Mouse (Mus musculus): ENCODE measurements around the gene Rilpl1.
"Not testable (repeated sequence)": the region's sequence is repeated elsewhere in the genome, so short reads cannot be mapped to it uniquely, and the experiment has no call there.

The Rilpl1 gene

DNA sequence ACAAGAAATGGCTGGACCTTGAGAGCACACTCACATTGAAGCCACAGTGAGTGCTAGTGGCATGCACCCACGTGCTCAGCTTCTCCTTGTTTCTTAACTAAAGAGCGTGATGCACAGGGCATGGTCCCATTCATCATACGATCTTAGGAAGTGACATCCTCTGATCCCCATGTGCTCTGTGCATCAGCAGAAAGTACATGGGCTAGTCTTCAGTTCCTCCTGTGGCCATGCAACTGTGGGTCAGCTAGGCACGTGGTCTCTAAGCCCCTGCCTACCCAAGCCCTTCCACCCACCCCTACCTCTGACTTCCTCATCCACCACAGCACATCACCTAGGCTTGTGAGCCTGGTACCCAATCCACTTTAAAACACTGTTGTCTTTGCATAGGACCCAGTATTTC is 38.6 kb downstream of the Rilpl1 start:
- DNase-seq (ENCODE audit: low spot score in 2 of 2): no peak

DNA sequence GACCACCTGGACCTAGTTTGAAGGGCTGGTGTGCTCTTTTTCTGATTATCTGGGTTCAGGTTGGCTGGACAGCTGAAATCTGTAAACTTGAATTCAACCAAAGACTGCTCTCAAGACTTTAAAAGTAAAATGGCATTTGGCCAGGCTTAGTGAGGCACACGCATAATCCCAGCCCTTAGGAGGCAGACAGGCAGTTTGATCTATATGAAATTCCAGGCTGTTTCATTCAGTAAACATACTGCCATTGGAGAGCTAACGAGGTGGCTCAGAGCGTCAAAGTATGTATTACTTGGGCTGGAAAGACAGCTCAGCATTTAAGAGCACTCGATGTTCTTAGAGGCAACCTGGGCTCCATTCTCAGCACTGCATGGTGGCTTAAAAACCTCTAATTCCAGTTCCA is 39.5 kb downstream of the Rilpl1 start:
- no peak for DNase-seq (ENCODE audit: low spot score in 2 of 2)

DNA sequence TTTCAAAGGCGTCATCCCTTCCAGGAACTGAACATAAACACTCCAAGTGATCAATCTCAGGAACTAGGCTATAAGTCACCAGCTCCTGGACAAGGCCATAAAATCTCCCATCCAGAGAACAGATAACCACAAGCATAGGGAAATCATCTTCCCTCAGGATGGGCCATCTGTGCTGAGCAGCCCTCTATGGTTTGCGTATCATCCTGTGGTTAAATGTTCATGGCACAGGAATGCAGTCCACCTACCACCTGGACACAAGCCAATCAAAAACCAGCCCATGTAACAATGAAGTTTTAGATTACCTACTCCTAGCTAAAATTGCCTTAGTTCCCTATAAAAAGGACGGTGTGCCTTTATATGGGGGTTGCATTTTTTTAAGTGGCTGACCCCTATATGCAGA is 42.3 kb downstream of the Rilpl1 start:
- no peak for DNase-seq (ENCODE audit: low spot score in 2 of 2)

DNA sequence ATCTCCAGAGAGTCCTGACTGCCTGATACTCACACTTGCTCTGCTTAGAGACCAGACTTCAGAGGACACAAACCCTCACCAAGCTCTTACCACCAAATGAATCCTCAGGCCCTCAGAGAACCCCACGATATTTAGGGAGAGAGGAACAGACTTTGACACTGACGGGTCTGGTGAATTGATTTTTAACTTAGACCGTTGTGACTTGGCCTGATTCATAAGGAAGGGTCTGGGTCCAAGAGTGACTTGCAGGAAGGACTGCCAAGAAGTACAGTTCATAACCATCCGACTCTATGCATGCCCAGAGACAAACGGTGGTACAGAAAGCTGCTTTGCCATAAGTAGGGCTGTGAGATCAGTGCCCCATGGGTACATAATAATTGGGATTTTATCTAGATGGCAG is 45.5 kb downstream of the Rilpl1 start:
- no peak for DNase-seq (ENCODE audit: low spot score in 2 of 2)

DNA sequence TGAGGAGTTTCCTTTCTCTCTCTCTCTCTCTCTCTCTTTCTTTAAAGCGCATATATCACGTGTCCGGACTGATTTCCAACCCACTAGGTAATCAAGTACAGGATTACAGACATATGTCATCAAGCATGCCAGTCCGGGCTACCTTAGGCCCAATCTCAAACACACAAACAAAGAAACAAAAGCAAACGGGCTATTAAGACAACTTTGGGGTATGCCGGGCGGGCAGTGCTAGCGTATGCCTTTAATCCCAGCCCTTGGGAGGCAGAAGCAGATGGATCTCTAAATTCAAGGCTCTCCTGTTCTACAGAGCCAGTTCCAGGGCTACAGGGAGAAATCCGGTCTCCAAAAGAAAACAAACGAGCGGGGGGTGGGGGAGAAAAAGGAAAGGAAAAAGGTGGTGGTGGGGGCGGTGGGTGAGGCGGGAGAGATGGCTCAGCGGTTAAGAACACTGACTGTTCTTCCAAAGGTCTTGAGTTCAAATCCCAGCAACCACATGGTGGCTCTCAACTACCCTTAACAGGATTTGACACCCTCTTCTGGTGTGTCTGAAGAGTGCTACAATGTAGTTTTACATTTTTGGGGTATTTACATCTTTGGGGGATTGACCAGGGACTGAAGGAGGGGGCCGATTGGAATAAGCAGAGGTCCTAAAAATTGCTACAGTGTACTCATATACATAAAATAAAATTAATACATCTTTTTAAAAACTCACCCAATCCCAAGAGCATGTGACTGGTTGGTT is 47.4 kb downstream of the Rilpl1 start:
- DNase-seq (ENCODE audit: low spot score in 2 of 2): peak in 1 of 2 experiments; percentile 53

DNA sequence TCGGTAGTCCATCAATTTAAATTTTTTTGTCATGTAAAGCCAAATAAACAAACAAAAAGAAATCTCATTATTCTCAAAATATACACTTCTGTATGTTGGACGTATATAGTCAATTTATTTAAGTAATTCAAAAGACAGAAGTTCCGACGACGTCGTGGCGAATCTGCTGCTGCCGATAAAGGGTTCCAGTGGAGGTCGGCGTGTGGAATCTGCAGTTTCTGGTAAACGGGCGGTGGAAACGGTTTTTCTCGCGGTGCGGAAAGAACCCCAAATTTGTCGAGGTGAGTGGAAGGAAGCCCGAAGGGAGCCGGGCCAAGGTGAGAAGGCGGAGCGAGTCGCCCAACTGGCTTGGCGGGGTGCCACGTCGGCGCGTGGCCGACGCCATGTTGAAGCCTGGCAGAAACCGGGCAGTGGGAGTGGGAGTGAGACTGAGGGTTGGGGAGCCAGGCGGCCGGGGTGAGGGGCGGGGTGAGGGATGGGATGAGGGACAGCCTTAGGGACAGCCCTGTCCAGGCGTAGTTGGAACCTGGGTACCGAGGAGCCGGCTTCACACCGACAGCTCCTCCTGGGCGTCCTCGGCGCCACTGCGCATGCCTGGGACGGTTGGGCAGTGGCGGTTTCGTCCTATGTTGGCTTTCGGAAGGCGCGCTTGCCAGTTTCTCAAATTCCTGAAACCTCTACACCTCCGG is 48.1 kb downstream of the Rilpl1 start, which contains the start of gene Snrnp35:
Gene Snrnp35, plus strand, starts transcription at position 169 of the 689 bp plus-strand sequence.
- DNase-seq (ENCODE audit: low spot score in 2 of 2): peak; percentile 93 to 94

DNA sequence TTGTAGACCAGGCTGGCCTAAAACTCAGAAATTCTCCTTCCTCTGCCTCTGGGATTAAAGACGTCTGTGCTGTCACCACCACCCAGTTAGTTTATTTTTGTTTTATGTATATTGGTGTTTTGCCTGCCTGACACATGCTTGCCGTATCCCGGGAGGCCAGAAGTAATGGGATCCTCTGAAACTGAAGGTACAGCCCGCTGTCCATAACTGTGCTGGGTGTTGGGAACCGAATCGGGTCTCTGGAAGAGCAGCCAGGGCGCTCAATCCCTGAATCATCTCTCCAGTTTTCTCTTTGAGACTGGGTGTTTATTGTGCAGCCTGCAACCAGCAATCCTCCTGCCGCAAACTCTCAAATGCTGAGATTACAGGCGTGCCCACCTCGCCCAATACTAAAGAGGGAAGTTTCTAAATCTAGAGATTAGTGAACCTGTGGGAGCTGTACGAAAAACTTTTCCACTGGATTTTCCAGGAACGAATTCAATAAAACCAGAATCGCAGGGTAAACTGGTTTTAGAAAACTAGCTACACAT is 48.7 kb downstream of the Rilpl1 start:
- DNase-seq (ENCODE audit: low spot score in 2 of 2): peak; percentile 41 to 62

DNA sequence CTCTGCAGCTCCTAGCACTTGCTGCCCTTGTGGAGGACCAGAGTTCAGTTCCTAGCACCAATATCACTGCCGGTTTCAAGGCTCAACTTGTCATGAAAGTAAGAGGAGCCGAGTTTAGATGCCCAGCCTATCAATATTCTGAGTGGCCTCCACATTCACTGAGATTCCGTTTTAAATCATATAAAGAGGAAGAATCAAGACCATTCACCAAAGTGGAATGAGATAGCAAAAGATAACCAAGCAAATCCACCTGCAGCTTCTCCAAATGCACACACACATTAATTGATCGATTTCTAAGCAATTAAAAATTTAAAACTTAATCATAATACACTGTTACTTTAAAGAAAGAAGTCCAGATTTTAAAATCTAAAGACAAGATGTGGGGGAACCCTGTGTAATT is 49.5 kb downstream of the Rilpl1 start:
- DNase-seq (ENCODE audit: low spot score in 2 of 2): no peak

DNA sequence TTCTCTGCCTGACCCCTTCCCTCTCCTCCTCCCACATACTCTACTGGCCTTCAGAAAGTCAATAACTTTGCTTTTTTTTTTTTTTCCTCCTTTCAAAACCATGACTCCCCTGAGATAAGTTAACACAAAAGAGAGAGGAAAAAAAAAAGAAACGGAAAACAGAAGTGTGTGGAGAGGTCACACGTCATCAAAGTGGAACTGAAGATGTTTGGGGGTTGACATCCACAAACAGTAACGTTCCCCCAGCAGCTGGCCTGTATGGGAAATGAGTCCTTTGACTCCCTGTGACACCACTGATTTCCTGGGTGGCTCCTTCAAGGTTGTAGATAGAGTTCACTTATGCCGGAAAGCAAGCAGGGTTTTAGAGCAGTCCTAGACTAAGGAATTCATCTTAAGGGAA is 51.1 kb downstream of the Rilpl1 start:
- no peak for DNase-seq (ENCODE audit: low spot score in 2 of 2)

DNA sequence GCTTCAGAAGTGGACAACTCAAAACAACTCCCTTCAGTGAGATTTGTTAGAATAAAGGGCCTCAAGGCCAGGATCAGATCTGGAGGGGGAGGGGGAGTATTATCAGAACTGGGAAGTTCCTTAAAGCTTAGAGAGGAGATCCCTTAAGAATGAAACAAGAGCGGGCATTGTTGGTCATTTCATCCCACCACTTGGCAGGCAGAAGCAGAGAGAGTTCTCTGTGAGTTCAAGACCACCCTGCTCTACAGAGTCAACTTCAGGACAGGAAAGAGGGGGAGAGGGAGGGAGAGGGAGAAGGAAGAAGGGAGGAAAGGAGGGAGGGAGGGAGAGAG is 52.4 kb downstream of the Rilpl1 start:
- DNase-seq (ENCODE audit: low spot score in 2 of 2): no peak

DNA sequence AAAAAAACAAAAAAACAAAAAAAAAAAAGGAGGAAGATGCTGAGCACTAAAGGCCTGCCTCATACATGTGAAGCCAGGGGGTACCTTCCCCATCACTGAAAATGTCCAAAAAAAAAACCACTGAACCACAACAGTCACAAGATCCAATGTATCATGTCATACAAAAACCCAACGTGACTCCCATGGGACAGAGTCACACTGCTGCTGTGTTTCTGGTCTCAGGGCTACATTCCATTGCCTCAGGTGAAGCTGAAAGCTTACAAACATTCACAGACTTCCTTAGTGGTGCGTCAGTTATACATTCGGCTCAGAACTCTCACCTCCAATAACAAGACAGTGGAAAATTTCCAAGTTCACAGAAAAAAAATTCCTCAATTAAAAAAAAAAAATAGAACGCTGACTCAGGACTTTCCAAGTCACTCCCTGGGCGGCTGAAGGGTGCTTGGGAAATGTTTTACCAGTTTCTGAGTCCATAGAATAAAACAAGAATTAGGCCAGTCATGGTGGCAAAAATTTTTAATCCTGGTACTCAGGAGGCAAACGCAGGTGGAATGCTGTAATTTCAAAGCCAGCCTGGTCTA is 60.5 kb downstream of the Rilpl1 start:
- DNase-seq (ENCODE audit: low spot score in 2 of 2): no peak

DNA sequence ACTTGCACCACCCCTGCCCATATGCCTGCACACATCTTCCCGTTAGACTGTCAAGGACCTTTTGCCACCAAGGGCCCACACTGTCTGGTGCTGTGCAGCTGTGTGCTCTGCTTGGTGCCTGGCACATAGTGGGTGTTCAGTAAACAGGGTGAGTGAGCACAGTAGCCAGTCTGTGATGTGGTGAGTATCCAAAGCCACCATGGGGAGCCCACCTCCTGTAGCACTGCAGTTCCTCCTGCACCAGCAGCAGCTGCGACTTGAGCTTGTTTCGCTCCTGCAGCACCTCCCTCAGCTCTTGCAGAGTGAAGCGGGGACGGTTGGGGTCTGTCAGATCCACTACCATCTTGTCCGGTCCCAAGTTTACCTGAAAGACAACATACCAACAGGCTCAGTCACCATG is 61.7 kb downstream of the Rilpl1 start:
- DNase-seq (ENCODE audit: low spot score in 2 of 2): no peak

DNA sequence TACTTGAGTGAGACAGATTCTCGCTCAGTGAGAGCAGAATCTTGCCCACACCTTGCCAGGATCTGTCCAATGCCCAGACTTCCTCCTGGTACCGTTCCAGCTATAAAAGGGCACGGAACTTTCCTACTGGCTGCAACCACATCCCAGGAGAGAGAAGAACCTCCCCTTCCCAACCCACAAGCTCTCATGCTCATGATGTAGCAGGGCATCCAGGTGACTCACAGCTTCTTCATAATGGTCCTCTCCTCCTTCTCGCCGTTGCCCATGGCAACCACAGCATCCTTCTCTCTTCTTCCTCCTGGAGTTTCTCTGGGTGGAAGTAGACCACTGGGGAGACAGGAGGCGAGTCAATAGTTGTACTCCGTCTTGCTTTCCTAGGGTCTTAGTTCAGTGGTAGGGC is 62.8 kb downstream of the Rilpl1 start:
- DNase-seq (ENCODE audit: low spot score in 2 of 2): no peak

DNA sequence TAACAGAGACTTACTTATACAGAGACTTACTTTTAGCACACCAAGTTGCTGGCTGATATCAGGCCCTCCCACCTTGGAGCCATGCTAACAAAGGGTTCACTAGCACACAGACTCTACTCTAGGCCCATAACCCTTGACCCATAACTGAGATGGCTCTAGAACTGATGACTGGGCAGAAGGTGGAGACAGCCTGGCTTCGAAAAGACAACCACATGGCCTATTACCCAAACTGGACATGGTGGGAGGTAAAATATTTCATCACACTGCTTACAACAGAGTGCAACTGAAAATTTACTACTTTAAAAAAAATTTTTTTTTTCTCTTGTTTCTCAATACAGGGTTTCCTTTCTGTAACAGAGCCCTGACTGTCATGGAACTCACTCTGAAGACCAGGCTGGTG is 63.4 kb downstream of the Rilpl1 start:
- no peak for DNase-seq (ENCODE audit: low spot score in 2 of 2)

DNA sequence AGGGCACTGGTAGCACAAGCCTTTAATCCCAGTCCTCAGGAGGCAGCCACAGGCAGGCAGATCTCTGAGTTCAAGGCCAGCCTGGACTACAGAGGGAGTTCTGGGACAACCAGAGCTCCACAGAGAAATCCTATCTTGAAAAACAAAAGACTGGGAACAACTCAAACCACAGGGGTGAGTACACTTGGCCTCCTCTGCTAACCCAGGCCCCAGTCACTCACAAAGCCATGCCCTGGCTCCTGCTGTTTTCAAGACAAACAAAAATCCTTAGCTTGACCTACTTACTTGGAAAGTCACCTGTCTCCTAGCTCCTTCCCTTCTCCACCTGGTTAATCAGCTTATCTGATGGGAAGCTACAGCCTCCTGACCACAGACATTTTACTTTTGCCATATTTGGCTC is 66.3 kb downstream of the Rilpl1 start:
- no peak for DNase-seq (ENCODE audit: low spot score in 2 of 2)

DNA sequence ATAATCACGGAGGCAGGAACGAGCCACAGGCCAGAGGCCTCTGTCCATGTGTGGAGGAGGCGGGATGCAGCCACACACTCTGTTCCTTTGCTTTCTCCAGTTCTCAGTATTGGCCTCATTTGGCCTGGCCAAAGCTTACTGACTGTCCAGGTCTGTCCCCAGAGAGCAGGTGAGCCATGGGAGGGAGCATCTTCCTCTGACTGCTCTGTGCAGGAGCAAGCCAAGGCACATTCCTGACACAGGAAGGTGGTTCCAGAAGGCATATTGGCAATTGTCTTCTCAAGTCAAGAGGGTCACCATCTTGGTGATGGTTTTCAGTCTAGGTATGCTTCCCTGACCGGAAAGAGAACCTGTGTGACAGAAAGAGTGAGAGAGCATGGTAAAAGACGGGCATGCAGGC is 67.7 kb downstream of the Rilpl1 start:
- DNase-seq (ENCODE audit: low spot score in 2 of 2): no peak

DNA sequence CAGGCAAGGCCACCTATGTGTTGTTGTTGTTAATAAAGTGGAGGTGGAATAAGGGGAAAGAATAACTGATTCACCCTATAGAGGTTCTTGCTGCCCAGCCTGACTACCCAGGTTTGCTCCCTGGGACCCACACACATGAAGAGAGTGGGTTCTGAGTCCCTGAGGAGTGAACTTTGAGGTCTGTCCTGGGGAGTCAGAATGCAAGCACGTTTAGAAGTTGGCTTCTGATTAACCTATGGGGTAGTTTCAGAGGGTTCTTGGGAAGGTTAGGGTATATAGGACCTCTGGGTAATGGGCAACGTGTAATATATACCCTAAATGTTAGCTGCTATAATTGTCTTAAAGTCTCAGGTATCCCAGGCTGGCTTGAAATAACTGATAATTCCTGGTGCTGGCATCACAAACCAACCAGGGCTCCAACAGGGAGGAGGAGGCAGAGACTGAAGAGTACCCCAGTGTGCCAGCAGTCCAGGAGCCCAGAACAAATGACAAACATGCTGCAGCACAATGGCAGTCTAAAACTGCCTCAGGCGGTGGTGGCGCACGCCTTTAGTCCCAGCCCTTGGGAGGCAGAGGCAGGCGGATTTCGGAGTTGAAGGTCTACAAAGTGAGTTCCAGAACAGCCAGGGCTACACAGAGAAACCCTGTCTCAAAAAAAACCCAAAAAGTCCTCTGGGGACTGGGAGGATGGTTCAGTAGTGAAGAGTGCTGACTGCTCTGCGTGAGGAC is 68.7 kb downstream of the Rilpl1 start:
- DNase-seq (ENCODE audit: low spot score in 2 of 2): no peak

DNA sequence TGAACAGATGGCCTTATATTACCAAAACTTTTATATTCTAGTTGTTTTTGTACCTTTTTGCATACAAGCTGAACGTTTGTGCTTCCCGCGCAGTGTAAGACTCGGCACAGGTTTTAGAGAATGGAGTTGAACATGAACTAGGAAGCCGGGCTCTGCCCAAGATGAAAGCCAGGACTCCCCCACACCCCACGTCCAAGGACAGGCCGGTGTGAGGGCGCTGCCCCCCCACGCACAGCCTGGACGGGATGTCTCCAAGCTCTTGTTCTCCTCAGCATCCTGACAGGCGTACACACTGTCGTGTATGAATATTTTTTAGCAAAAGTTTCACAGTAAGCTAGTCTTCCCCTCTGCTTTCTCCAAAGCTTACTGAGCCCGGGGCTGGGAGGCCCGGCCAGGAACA is 70.3 kb downstream of the Rilpl1 start:
- DNase-seq (ENCODE audit: low spot score in 2 of 2): not testable (repeated sequence)

DNA sequence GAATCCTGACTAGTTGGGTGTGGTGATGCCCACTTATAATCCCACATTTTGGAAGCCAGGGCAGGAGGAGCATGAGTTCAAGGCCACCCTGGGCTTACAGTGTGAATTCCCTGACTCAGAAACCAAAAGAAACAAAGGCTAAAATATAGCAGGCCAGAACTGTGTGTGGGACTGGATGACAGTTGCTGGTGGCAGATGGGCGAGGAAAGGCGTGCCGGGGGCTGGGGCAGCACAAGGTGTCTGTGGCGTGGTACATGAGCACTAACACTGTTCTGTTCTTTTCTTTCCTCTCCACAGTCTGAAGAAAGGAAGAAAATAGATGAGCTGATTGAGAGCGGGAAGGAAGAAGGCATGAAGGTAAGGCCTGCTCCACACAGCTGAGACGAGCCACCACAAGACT is 74.4 kb downstream of the Rilpl1 start:
- no peak for DNase-seq (ENCODE audit: low spot score in 2 of 2)

DNA sequence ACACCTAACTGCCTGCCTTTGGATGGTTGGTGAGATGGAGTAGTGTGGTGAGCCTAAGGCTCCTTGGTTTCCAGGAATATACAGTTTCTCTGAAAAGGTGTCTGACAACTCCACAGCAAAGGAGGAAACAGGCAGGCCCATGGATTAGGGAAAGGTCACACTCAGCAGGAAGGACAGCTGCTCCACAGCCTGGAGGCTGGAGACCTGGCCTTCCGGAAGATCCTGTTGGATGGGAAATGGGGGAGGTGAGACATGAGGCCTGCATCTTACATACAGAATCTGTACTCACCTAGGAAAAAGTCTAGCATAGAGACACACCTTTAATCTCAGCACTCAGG is 77.1 kb downstream of the Rilpl1 start:
- no peak for DNase-seq (ENCODE audit: low spot score in 2 of 2)

DNA sequence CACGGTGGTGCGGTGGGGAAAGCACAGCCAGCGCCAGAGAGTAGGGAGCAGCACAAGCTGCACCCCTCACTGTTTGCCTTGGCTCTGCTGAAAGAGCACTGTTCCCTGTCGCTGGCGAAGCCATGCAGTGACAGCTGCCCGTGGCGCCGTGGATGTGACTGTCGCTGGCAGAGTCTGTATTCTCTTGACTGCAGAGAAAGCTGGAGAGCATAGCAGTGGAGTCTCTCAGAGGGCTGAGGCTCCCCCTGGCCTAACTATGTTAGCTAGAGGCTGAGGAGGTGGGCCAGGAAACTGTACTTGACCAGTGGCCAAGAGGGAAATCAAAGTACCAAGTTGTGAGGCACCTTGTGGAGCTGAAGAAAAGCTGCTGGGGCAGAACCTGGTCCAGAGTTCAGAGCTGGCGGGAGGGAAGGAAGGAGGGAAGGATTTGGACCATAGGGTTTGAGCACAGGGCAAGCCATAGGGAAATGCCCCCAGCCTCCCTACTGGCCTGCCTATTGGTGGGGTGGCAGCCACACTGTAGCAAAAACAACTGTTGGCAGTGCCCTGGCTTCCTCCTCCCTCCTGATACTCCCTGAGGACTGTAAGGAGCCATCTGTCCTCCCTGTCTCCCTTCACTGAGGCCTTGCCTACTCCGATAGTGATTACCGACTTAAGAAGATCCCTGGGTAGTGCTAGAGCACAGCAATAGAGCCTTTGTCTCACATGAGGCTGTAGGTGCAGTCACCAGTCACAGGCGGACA is 77.7 kb downstream of the Rilpl1 start:
- no peak for DNase-seq (ENCODE audit: low spot score in 2 of 2)
